Mouse (Mus musculus) activated CD4-positive, CD25-positive, alpha-beta regulatory T cell (primary cell): ENCODE measurements around the gene Gm17324. TPM values are rescaled to one million over a fixed set of nuclear protein-coding genes. Genes with fewer than 3 reads are reported as not detected.

Source experiments
- polyA plus RNA-seq, 2 experiments: library from polyadenylated mRNA; unstranded; fragments of 100-300 nt; shearing (Covaris generic); gene quantifications; one replicate each; pipeline ENCODE4 v1.2.1; 2017

Gene Gm17324
- 1 to 10 TPM in 1 of 2 experiments, under 1 TPM in 1; 0.69 to 1.7 TPM for polyA plus RNA-seq

GRCm38 (mm10) chr9:78447973-78448873, at the start of gene Gm17324, which contains the start of gene Mto1:
Gene Gm17324, minus strand, starts transcription at chr9:78448786.
Gene Mto1, plus strand, starts transcription at chr9:78448208.

GRCm38 (mm10) chr9:78488890-78489420, 40.4 kb upstream of the Gm17324 start, which contains the start of gene Eef1a1:
Gene Eef1a1, minus strand, starts transcription at chr9:78489151.

GRCm38 (mm10) chr9:78442579-78443392, 5.8 kb downstream of the Gm17324 start, which contains the start of gene Cgas:
Gene Cgas, minus strand, starts transcription at chr9:78443237.

Other genes with a start within 250 kb of the Gm17324 start
- gene Gsta1, start 218.1 kb downstream of the Gm17324 start, polyA plus RNA-seq: not detected
- not detected for gene Gm3776, start 191.7 kb downstream of the Gm17324 start, polyA plus RNA-seq
- not detected for gene Gm10639, start 158.9 kb downstream of the Gm17324 start, polyA plus RNA-seq
- not detected for gene Omt2a, start 134.0 kb downstream of the Gm17324 start, polyA plus RNA-seq
- gene Omt2b, start 121.2 kb downstream of the Gm17324 start, polyA plus RNA-seq: not detected
- not detected for gene Gsta2, start 93.0 kb downstream of the Gm17324 start, polyA plus RNA-seq
- under 1 TPM in 1 of 2 experiments, not detected in 1; 0.39 TPM for gene Dppa5a, start 80.6 kb downstream of the Gm17324 start, polyA plus RNA-seq
- under 1 TPM in 1 of 2 experiments, not detected in 1; 0.23 TPM for gene Ooep, start 70.1 kb downstream of the Gm17324 start, polyA plus RNA-seq
- gene Ddx43, start 53.0 kb downstream of the Gm17324 start, polyA plus RNA-seq: 1 to 10 TPM; 5.6 to 8.2 TPM
- gene Cgas, start 5.5 kb downstream of the Gm17324 start, polyA plus RNA-seq: 1 to 10 TPM; 2.5 to 5.2 TPM
- 10 to 100 TPM; 21.8 to 38.0 TPM for gene Mto1, start 578 bp downstream of the Gm17324 start, polyA plus RNA-seq
- 1,000 to 10,000 TPM; 3,735 to 5,668 TPM for gene Eef1a1, start 40.4 kb upstream of the Gm17324 start, polyA plus RNA-seq
- gene Slc17a5, start 139.3 kb upstream of the Gm17324 start, polyA plus RNA-seq: 10 to 100 TPM; 11.8 to 23.7 TPM
- under 1 TPM; 0.31 to 0.44 TPM for gene Cd109, start 166.8 kb upstream of the Gm17324 start, polyA plus RNA-seq